Mouse (Mus musculus): ENCODE measurements around the gene Adcy3. TPM values are rescaled to one million over a fixed set of nuclear protein-coding genes. Genes with fewer than 3 reads are reported as not detected.

Gene Adcy3
- polyA plus RNA-seq, 1 experiment from 2014 or later, result 13.4 TPM

DNA sequence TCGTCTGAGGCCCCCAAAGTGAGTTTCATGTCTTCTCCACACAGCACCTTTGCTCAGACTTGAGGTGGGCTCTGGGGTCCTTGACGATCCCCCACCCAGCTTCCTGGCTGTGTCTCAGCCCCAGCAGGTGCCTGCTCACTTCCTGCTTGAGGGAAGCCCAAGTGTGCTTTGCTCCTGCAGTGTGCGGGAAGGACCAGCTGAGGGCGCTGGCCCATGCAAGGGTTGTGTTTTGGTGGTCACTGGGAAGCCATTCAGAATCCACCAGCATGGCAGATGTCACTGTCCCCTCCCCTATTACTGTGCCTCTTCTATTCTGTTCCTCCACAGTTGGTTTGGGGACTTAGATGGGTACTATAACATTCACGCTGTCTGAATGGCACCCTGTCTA, 56.2 kb downstream of the Adcy3 start:
- Histone ChIP-seq H3K4me3 (ENCODE audit: low read depth, low read length) (no peak overlapping the region), H3K27me3 (replicated peaks; ENCODE audit: control insufficient read depth, insufficient read depth, low read length) (no peaks in the 10 kb centered on the region), H3K36me3 (ENCODE audit: control insufficient read depth, insufficient read depth, low read length) (0 out of 2 replicates have a peak, but pooled peaks cover 3% of the 10 kb centered on the region), H3K9ac (ENCODE audit: low read depth, low read length) (no peak overlapping the region), H3K9me3 (ENCODE audit: control insufficient read depth, low read length) (no peaks in the 10 kb centered on the region), H3K27ac (replicated peaks; ENCODE audit: low read depth, low read length) (no peak overlapping the region), H3K4me2 (ENCODE audit: low read depth, low read length) (no peak overlapping the region), H3K4me1 (ENCODE audit: control insufficient read depth, insufficient read depth, low read length) (peaks cover 16% of the 10 kb centered on the region)
- 30% methylated on average over 5 of the region's 5 CpGs for WGBS
- no peak for DNase-seq (ENCODE audit: low spot score)
- ATAC-seq (ENCODE audit: low read depth), result no peak

DNA sequence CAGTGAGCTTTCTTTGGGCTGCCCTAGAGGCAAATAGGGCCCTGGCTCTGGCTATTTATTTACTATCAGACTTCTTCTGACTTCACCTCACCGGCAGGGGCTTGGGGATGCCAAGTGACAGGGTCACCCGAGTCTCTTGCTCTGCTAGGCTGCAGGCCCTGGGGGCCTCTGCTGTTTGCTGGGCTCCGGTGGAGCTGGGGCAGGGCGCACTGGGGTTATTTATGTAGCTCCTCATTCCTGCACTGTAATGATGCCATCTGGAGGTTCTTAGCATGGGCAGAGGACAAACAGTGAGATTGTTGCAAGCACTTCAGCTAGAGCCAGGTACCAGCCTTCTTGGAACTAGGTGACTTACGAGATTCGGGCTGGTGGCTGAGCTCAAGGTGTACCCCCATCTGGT, 59.6 kb downstream of the Adcy3 start:
- H3K4me3 ChIP-seq (ENCODE audit: low read depth, low read length), result no peak overlapping the region
- H3K27me3 ChIP-seq (replicated peaks; ENCODE audit: control insufficient read depth, insufficient read depth, low read length), result no peaks in the 10 kb centered on the region
- H3K9ac ChIP-seq (ENCODE audit: low read depth, low read length), result no peak overlapping the region
- H3K36me3 ChIP-seq (ENCODE audit: control insufficient read depth, insufficient read depth, low read length), result peaks cover 11% of the 10 kb centered on the region
- no peak overlapping the region for H3K4me2 ChIP-seq (ENCODE audit: low read depth, low read length)
- peak; percentile 14 for DNase-seq (ENCODE audit: low spot score)
- peak; percentile 21; the same call in 1 of the 2 replicates for ATAC-seq (ENCODE audit: low read depth)
- no peaks in the 10 kb centered on the region for H3K9me3 ChIP-seq (ENCODE audit: control insufficient read depth, low read length)
- 0 out of 2 replicates have a peak overlapping the region, but pooled peaks have one; percentile 24 for H3K27ac ChIP-seq (replicated peaks; ENCODE audit: low read depth, low read length)
- H3K4me1 ChIP-seq (ENCODE audit: control insufficient read depth, insufficient read depth, low read length), result peaks cover 16% of the 10 kb centered on the region
- WGBS, result 57% methylated on average over 6 of the region's 6 CpGs

DNA sequence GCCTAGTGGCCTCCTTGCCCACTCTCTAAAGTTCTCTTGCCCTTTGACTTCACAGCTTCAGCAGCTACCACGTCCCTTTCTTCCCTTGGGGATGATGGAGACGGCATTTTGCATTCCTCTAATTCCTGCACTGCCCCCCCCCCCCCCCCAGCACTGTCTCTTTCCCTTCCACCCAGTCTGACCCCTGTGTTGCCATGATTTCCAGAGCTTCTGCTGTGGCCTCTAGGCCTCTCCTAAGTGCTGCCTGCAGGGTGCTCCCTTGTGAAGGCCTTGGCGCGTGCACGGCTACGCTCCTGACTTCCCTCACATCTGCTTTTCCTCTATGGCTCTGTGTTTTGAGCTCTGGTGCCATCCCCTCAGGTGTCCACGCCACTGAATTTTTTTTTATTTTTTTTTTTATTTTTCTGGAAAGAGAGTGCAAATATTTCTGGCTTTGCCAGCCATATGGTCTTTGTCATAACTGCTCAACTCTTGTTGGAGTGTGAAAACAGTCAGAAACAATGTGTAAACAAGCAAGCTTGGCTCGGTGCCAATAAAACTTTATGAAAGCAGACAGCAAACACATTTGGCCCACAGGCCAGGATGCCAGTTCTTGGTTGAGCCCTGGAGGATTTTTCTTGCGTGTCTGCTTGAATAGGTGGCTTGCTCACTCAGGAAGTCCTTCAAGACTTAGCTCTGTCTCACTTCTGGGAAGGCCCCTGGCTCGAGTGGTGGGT, 60.3 kb downstream of the Adcy3 start:
- Histone ChIP-seq H3K9me3 (ENCODE audit: control insufficient read depth, low read length) (no peaks in the 10 kb centered on the region), H3K36me3 (ENCODE audit: control insufficient read depth, insufficient read depth, low read length) (peaks cover 16% of the 10 kb centered on the region), H3K4me2 (ENCODE audit: low read depth, low read length) (no peak overlapping the region), H3K4me3 (ENCODE audit: low read depth, low read length) (no peak overlapping the region), H3K27ac (replicated peaks; ENCODE audit: low read depth, low read length) (0 out of 2 replicates have a peak overlapping the region, but pooled peaks have one; percentile 24), H3K27me3 (replicated peaks; ENCODE audit: control insufficient read depth, insufficient read depth, low read length) (no peaks in the 10 kb centered on the region), H3K9ac (ENCODE audit: low read depth, low read length) (no peak overlapping the region), H3K4me1 (ENCODE audit: control insufficient read depth, insufficient read depth, low read length) (peaks cover 16% of the 10 kb centered on the region)
- WGBS, result 20% methylated on average over 10 of the region's 10 CpGs
- ATAC-seq (ENCODE audit: low read depth), result no peak
- DNase-seq (ENCODE audit: low spot score), result peak; percentile 84

GRCm38 (mm10) chr12:4194643-4195042, 61.7 kb downstream of the Adcy3 start:
- Histone ChIP-seq H3K4me2 (ENCODE audit: low read depth, low read length) (no peak overlapping the region), H3K36me3 (ENCODE audit: control insufficient read depth, insufficient read depth, low read length) (peaks cover 30% of the 10 kb centered on the region), H3K4me3 (ENCODE audit: low read depth, low read length) (no peak overlapping the region), H3K9me3 (ENCODE audit: control insufficient read depth, low read length) (no peaks in the 10 kb centered on the region), H3K27me3 (replicated peaks; ENCODE audit: control insufficient read depth, insufficient read depth, low read length) (no peaks in the 10 kb centered on the region), H3K9ac (ENCODE audit: low read depth, low read length) (no peak overlapping the region), H3K27ac (replicated peaks; ENCODE audit: low read depth, low read length) (no peak overlapping the region), H3K4me1 (ENCODE audit: control insufficient read depth, insufficient read depth, low read length) (peaks cover 16% of the 10 kb centered on the region)
- ATAC-seq (ENCODE audit: low read depth) (no peak), DNase-seq (ENCODE audit: low spot score) (no peak)
- 88% methylated on average over 12 of the region's 14 CpGs for WGBS

DNA sequence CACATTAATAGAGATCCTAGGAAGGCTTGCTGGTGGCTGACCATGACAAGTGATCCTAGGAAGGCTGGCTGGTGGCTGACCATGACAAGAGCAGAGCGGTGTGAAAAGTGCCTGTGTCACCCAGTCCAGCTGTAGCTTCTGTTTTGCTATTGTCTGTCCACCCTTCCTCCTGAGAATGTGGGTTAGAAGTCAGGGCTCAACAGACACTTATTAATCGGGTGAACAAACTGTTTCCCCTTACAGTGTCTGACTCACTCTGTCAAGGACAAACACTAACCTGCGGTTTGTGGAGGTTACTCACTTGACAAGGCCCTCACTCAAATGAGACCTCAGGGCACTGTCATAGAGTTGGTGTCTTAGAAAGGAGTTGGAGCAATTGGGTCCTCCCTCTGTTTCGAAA, 65.8 kb downstream of the Adcy3 start:
- Histone ChIP-seq H3K36me3 (ENCODE audit: control insufficient read depth, insufficient read depth, low read length) (peaks cover 62% of the 10 kb centered on the region), H3K4me1 (ENCODE audit: control insufficient read depth, insufficient read depth, low read length) (peaks cover 3% of the 10 kb centered on the region; the same call in 1 of the 2 replicates), H3K4me2 (ENCODE audit: low read depth, low read length) (no peak overlapping the region), H3K4me3 (ENCODE audit: low read depth, low read length) (no peak overlapping the region), H3K27ac (replicated peaks; ENCODE audit: low read depth, low read length) (no peak overlapping the region), H3K9ac (ENCODE audit: low read depth, low read length) (no peak overlapping the region), H3K27me3 (replicated peaks; ENCODE audit: control insufficient read depth, insufficient read depth, low read length) (no peaks in the 10 kb centered on the region), H3K9me3 (ENCODE audit: control insufficient read depth, low read length) (no peaks in the 10 kb centered on the region)
- ATAC-seq (ENCODE audit: low read depth), result no peak
- DNase-seq (ENCODE audit: low spot score), result no peak
- 83% methylated on average over 4 of the region's 4 CpGs for WGBS

DNA sequence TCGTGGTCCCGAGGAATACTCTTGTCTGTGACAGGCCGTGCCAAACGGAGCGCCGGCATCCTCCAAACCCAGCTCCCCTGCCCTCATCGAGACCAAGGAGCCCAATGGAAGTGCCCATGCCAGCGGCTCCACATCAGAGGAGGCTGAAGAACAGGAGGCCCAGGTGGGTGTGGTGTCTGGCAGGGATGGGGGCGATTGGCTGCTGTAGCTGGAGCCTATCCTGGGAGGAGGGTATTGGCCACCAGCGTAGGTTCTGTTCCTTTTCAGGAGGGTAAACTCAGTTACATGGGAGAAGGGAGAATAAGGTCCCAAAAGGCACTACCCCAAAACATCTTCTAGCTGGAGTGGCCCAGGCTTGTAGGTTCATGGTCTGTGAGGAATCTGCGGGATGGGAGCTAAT, 66.4 kb downstream of the Adcy3 start:
- no peak overlapping the region for H3K4me2 ChIP-seq (ENCODE audit: low read depth, low read length)
- no peak overlapping the region for H3K9ac ChIP-seq (ENCODE audit: low read depth, low read length)
- no peaks in the 10 kb centered on the region for H3K27me3 ChIP-seq (replicated peaks; ENCODE audit: control insufficient read depth, insufficient read depth, low read length)
- H3K9me3 ChIP-seq (ENCODE audit: control insufficient read depth, low read length), result no peaks in the 10 kb centered on the region
- 90% methylated on average over 11 of the region's 11 CpGs for WGBS
- ATAC-seq (ENCODE audit: low read depth), result no peak
- H3K27ac ChIP-seq (replicated peaks; ENCODE audit: low read depth, low read length), result no peak overlapping the region
- peaks cover 66% of the 10 kb centered on the region for H3K36me3 ChIP-seq (ENCODE audit: control insufficient read depth, insufficient read depth, low read length)
- H3K4me3 ChIP-seq (ENCODE audit: low read depth, low read length), result no peak overlapping the region
- DNase-seq (ENCODE audit: low spot score), result no peak
- H3K4me1 ChIP-seq (ENCODE audit: control insufficient read depth, insufficient read depth, low read length), result no peaks in the 10 kb centered on the region

GRCm38 (mm10) chr12:4201454-4202200, 68.7 kb downstream of the Adcy3 start:
- H3K36me3 ChIP-seq (ENCODE audit: control insufficient read depth, insufficient read depth, low read length), result peaks cover 84% of the 10 kb centered on the region
- DNase-seq (ENCODE audit: low spot score), result peak; percentile 29
- H3K27ac ChIP-seq (replicated peaks; ENCODE audit: low read depth, low read length), result no peak overlapping the region
- peak; percentile 54; the same call in 1 of the 2 replicates for ATAC-seq (ENCODE audit: low read depth)
- 82% methylated on average over 13 of the region's 13 CpGs for WGBS
- no peak overlapping the region for H3K4me2 ChIP-seq (ENCODE audit: low read depth, low read length)
- H3K4me1 ChIP-seq (ENCODE audit: control insufficient read depth, insufficient read depth, low read length), result no peaks in the 10 kb centered on the region
- H3K27me3 ChIP-seq (replicated peaks; ENCODE audit: control insufficient read depth, insufficient read depth, low read length), result no peaks in the 10 kb centered on the region
- H3K9ac ChIP-seq (ENCODE audit: low read depth, low read length), result no peak overlapping the region
- no peak overlapping the region for H3K4me3 ChIP-seq (ENCODE audit: low read depth, low read length)
- H3K9me3 ChIP-seq (ENCODE audit: control insufficient read depth, low read length), result no peaks in the 10 kb centered on the region

GRCm38 (mm10) chr12:4202206-4202605, 69.3 kb downstream of the Adcy3 start:
- Histone ChIP-seq H3K9me3 (ENCODE audit: control insufficient read depth, low read length) (no peaks in the 10 kb centered on the region), H3K27me3 (replicated peaks; ENCODE audit: control insufficient read depth, insufficient read depth, low read length) (no peaks in the 10 kb centered on the region), H3K9ac (ENCODE audit: low read depth, low read length) (no peak overlapping the region), H3K36me3 (ENCODE audit: control insufficient read depth, insufficient read depth, low read length) (peaks cover 83% of the 10 kb centered on the region), H3K4me2 (ENCODE audit: low read depth, low read length) (no peak overlapping the region), H3K4me1 (ENCODE audit: control insufficient read depth, insufficient read depth, low read length) (no peaks in the 10 kb centered on the region), H3K4me3 (ENCODE audit: low read depth, low read length) (no peak overlapping the region), H3K27ac (replicated peaks; ENCODE audit: low read depth, low read length) (no peak overlapping the region)
- ATAC-seq (ENCODE audit: low read depth) (no peak), DNase-seq (ENCODE audit: low spot score) (no peak)
- 84% methylated on average over 4 of the region's 4 CpGs for WGBS
